Mouse (Mus musculus): ENCODE results near the gene Manba. TPM values are rescaled to one million over a fixed set of nuclear protein-coding genes. Genes with fewer than 3 reads are reported as not detected.

Manba gene
- total RNA-seq, 2 experiments from 2014 or later: 9.1 to 10.1 TPM

DNA sequence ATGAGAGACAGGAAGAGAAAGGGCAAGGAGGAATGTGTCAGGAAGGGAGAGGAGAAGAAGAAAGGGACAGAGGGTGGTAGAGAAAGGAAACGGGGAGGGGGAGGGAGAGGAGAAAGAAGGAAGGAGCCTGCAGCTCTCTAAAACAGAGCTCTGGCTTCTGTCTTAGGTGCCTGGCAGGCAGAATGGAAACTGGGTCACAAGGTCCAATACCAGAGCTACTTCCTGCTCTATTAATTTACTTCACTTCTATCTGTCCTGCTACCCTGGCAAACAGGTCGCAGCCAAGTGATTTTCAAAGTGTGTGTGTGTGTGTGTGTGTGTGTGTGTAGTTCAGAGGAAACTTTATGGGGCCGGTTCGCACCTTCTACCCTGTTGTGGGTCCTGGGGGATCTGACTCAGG lies 93.8 kb downstream of the Manba start:
- DNase-seq (ENCODE audit: low spot score in 2 of 2): no peak

- DNase-seq (ENCODE audit: low spot score in 2 of 2): no peak
These were observed 95.2 kb downstream of the Manba start for GRCm38 (mm10) chr3:135580439-135581275.

DNA sequence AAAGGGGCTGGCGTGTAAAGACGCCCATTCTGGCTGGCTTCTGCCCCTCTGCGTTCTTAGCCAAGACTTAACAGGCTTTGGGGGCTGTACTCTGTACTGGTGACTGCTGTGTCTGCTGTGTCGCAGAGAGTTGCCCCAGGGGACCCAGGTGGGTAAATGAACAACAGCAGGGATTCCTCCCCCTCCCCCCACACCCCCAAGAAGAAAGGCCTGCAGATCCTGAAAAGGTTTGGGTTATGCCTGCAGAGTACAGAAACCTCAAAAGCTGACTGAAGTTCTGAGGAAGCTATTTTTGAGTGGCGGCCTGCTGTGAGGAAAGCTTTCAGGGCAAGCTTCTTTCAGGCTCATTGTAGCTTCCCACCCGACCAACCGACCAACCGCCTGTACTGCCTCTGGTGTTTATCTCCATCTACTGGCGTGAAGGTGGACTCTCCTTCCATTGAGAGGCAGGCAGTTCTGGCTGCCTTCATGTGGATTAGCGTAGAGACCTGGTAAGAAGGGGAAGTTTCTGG lies 96.3 kb downstream of the Manba start:
- no peak for DNase-seq (ENCODE audit: low spot score in 2 of 2)

- DNase-seq (ENCODE audit: low spot score in 2 of 2): no peak
These were observed 96.8 kb downstream of the Manba start for GRCm38 (mm10) chr3:135582246-135582645.

- no peak for DNase-seq (ENCODE audit: low spot score in 2 of 2)
These were observed 100.1 kb downstream of the Manba start for GRCm38 (mm10) chr3:135585482-135585881.

GRCm38 (mm10) chr3:135586060-135586459 lies 100.6 kb downstream of the Manba start:
- DNase-seq (ENCODE audit: low spot score in 2 of 2): no peak

GRCm38 (mm10) chr3:135586471-135586880 lies 101.1 kb downstream of the Manba start:
- DNase-seq (ENCODE audit: low spot score in 2 of 2): peak in 1 of 2 experiments; percentile 19

GRCm38 (mm10) chr3:135590471-135590870 lies 105.1 kb downstream of the Manba start:
- DNase-seq (ENCODE audit: low spot score in 2 of 2): no peak

- no peak for DNase-seq (ENCODE audit: low spot score in 2 of 2)
These were observed 106.0 kb downstream of the Manba start for GRCm38 (mm10) chr3:135591376-135591775.

DNA sequence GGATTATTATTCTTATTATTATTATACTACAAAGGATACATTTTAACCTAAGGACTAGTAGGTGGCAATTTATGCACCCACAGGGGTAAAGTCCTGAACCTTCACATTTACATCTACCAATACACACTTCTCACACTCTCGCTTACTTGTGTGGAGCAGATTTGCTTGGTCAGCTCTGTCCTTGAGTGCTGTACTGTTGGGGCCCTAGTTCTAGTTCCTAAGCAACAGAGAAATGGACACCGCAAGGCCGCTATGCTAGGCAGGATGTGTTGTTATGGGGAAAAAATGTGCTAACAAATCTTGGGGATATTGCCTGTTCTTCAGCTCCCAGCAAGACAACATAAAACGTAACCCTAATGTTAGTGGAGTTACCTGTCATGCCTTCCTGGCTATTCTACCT lies 106.6 kb downstream of the Manba start:
- no peak for DNase-seq (ENCODE audit: low spot score in 2 of 2)

GRCm38 (mm10) chr3:135594238-135594917 lies 109.0 kb downstream of the Manba start:
- no peak for DNase-seq (ENCODE audit: low spot score in 2 of 2)

DNA sequence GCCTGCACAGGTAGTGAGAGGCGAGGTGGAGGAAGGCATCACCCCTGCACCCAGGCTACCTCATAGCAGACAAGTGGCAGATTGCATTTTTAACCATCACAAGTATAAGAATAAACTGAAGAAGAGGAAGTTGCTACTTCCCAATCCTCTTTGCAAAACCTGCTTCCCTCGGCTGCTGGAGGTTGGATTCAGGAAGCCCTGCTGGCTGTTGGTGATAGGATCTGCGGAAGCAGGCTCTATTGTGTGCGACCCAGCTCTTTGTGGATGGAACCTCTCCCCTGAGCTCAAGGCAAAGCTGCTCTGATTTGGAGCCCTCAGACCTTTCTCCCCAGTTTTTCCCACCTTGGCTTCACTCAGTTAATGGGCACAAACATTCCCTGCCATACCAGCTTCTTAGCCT lies 111.6 kb downstream of the Manba start:
- DNase-seq (ENCODE audit: low spot score in 2 of 2): no peak

GRCm38 (mm10) chr3:135598355-135598754 lies 112.9 kb downstream of the Manba start:
- no peak for DNase-seq (ENCODE audit: low spot score in 2 of 2)

DNA sequence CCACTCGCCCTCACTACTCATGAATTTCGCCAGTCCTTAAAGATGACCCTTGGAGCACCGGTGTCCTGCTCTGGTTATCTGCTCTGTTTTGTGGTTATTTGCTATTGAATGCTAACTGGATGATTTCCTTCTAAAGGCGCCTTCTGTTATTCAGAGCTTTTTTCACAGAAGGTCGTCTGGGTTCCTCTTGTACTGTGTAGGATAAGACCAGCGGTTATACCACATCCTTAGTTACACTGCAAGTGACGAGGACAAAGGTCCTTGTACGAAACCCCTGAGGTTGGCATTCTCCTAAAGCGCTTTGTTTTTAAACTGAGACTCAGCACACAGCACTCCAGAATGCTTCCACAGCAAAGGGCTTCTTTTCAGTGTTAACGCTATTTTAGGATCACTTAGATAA lies 117.3 kb downstream of the Manba start:
- DNase-seq (ENCODE audit: low spot score in 2 of 2): no peak

DNA sequence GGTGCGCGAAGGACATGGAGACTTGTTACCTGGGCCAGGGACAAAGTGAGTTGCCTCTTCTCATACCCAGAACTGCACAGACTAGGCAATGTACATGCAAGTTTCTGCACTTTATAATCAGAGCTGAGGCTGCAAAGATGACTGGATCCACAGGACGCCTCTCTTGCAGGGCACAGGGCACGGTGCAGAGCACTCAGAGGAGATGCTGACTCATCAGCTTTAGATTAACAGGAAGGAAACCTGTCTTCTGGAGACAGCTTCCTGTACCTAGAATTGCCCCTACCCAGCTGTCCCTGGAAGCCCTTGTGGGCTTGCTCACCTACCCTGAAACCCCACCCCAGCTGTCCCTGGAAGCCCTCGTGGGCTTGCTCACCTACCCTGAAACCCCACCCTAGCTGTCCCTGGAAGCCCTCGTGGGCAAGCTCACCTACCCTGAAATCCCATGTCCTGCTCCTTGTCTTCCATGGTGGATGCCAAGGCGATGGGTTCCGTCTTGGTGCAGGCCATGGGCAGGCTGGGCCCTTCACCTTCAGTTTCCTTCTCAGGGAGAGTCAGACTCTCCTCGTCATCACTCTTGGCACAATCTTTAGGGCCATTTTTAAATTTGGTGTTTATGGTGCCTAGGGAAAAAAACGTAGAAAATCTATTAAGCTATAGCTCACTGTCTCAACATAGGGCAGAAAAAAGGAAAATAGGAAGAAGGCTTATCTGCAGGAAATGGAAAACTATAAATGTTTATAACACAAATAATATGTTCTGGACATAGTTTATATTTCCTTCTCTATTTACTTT lies 119.4 kb downstream of the Manba start:
- DNase-seq (ENCODE audit: low spot score in 2 of 2): no peak

DNA sequence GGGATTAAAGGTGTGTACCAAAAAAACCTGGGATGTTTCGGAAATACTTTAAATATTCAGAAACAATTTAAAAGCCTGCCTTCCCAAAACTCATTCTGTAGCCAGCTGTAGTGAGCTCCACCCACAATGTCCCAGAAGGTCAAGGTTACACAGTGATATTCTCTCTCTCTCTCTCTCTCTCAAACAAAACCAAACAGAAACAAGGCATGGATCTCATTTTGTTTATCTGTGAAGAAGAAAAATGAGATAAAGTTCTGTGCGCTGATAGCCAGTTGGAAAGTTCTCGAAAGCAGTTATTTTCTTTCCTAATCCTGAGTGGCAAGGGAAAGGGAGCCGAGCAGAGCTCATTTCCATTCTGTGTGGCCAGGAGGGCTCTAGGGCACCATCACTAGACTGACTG lies 120.1 kb downstream of the Manba start:
- DNase-seq (ENCODE audit: low spot score in 2 of 2): no peak

DNA sequence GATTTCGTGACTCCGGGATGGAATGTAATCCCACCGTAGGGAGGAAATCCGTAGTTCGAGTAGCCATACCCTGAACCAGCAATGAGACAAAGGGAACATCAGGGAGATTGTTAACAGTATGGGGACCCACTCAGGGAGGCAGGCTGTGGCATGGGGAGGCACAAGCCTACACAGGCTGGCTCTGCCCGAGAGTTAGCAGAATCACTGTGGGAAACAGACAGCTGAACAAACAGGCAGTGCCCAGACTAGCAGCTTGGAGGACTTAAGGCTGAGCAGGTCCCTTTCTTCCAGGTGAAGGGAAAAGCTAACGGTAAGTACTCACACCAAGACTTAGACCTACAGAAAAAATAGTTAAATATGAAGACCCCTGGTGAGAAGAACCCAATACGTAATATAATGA lies 121.2 kb downstream of the Manba start:
- DNase-seq (ENCODE audit: low spot score in 2 of 2): no peak

GRCm38 (mm10) chr3:135607021-135607420 lies 121.6 kb downstream of the Manba start:
- no peak for DNase-seq (ENCODE audit: low spot score in 2 of 2)

- DNase-seq (ENCODE audit: low spot score in 2 of 2): no peak
These were observed 122.5 kb downstream of the Manba start for GRCm38 (mm10) chr3:135607660-135608473.

- peak; percentile 42 to 62 for DNase-seq (ENCODE audit: low spot score in 2 of 2)
These were observed 124.8 kb downstream of the Manba start for GRCm38 (mm10) chr3:135610221-135610620.

DNA sequence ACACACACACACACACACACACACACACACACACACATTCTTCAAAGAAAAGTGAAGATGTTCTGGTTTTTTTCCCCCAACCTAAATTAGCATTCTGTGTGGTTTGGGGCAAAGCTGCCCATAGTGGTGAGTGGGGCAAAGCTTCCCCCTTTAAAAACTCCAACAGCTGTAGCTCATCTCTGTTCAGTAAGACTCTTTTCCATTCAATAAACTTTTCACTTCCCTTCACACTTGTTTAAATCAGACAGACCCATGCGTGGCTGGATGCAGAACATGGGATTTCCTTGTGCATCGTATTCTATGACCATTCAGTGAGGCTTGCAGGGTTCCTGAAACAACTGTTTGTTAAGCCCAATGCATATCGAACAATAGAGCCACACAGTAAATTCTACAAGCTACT lies 129.0 kb downstream of the Manba start:
- no peak for DNase-seq (ENCODE audit: low spot score in 2 of 2)

All from left cerebral cortex, adult 18-20 months (tissue).